Mouse (Mus musculus) olfactory bulb, adult 2 months (tissue): Measurements from ENCODE around the gene Supt4a.

Experiments
- CTCF ChIP-seq: fragments of 200-500 bp; IDR thresholded peaks from 2 replicates; pipeline ENCODE4 v1.5.1; 2012; ENCODE audit warnings: low read depth, mild to moderate bottlenecking, low read length, moderate library complexity; ENCODE audit not compliant: insufficient read depth
- POLR2A ChIP-seq: fragments of 200-500 bp; IDR thresholded peaks from 2 replicates; pipeline ENCODE4 v1.6.1; 2012; ENCODE audit warnings: mild to moderate bottlenecking, low read depth, low read length, moderate library complexity; ENCODE audit not compliant: insufficient read depth

GRCm38 (mm10) chr11:87704289-87704688, 33.1 kb upstream of the Supt4a start:
- TF ChIP-seq POLR2A (no peak), CTCF (no peak)
